Mouse (Mus musculus) hindbrain, embryonic 12.5 days (tissue): ENCODE data around the gene Mfsd11. TPM values are rescaled to one million over a fixed set of nuclear protein-coding genes. Genes with fewer than 3 reads are reported as not detected.
A peak's percentile ranks its signal among the peaks of the same experiment; 100 is the strongest.
"Not testable (repeated sequence)": the region's sequence is repeated elsewhere in the genome, so short reads cannot be mapped to it uniquely, and the experiment has no call there.

ENCODE experiments used
- ATAC-seq: fragments of 200-750 bp; cut with Nextera tagmentation; 2 replicates; pipeline ENCODE4 v1.8.0; 2017; ENCODE audit warnings: moderate TSS enrichment; ENCODE audit not compliant: low FRiP score
- H3K27ac ChIP-seq: fragments of 300-500 bp; sonication (generic); 2 replicates; pipeline ENCODE4 v1.5.1; 2016; ENCODE audit warnings: mild to moderate bottlenecking
- H3K27me3 ChIP-seq: fragments of 300-500 bp; sonication (generic); 2 replicates; pipeline ENCODE4 v1.6.1; 2016; ENCODE audit warnings: mild to moderate bottlenecking
- H3K36me3 ChIP-seq: fragments of 300-500 bp; sonication (generic); 2 replicates; pipeline ENCODE4 v1.6.1; 2016; ENCODE audit warnings: mild to moderate bottlenecking
- H3K4me1 ChIP-seq: fragments of 300-500 bp; sonication (generic); 2 replicates; pipeline ENCODE4 v1.6.1; 2016
- H3K4me2 ChIP-seq: fragments of 300-500 bp; sonication (generic); replicated peaks from 2 replicates; pipeline ENCODE4 v1.6.1; 2016; ENCODE audit warnings: mild to moderate bottlenecking
- H3K4me3 ChIP-seq: fragments of 300-500 bp; sonication (generic); 2 replicates; pipeline ENCODE4 v1.5.1; 2016; ENCODE audit warnings: mild to moderate bottlenecking
- H3K9ac ChIP-seq: fragments of 300-500 bp; sonication (generic); 2 replicates; pipeline ENCODE4 v1.6.1; 2016; ENCODE audit warnings: mild to moderate bottlenecking, moderate library complexity
- H3K9me3 ChIP-seq: fragments of 300-500 bp; sonication (generic); replicated peaks from 2 replicates; pipeline ENCODE4 v1.6.1; 2016; ENCODE audit warnings: mild to moderate bottlenecking
- WGBS: fragments of 180-500 bp; shearing (Covaris S2); methylation state at CpG from one replicate; pipeline ENCODE4 v1.1.7; 2016; 5-methylcytosine and 5-hydroxymethylcytosine counted together
- polyA plus RNA-seq: library from polyadenylated mRNA; unstranded; fragments of >200 nt; fragmentation: Nextera tagmentation; extraction: Ambion mirVana; gene quantifications from 2 replicates; pipeline ENCODE4 v1.2.1, GENCODE M21; 2016

Gene Mfsd11
- polyA plus RNA-seq, 1 experiment from 2014 or later, result 47.6 TPM

DNA sequence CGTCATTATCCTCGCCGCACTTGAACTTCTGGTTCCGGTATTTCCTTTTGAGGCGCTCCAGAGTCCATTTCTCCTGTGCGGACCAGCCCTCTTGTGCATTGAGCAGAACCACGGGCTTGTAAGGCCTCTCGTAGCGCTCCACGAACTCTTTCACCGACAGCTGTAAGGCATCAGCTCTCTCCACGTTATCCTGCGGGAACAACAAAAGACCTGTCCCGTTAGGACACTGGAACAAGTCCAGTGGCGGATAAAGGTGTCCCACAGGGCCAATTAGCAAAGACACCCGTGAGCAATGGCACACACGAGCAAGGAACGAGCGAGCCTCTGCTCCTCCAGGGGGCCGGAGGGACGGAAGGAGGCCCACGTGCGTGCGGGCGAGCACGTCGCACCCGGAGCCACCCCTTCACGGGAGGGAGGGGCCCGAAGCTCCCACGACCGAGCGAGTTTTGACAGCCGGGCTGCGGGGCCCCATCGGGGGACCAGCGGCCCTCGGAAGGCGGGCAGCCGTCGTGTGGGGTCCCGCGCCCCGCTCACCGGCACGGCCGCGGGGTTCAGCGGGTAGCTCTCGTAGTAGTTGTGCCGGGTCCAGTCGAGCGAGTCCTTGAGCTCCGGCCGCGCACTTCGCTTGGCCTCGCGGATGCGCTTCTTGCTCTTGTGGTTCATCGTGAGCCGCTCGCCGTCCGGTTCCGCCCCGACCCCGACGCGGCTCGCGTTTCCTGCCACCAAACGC lies 9.5 kb upstream of the Mfsd11 start:
- H3K9me3 ChIP-seq, result no peaks in the 10 kb centered on the region
- peaks cover 38% of the 10 kb centered on the region for H3K36me3 ChIP-seq
- peaks cover 48% of the 10 kb centered on the region for H3K4me1 ChIP-seq
- peak; percentile 73 for ATAC-seq
- under 1% methylated on average over 62 of the region's 73 CpGs for WGBS
- H3K27me3 ChIP-seq, result no peaks in the 10 kb centered on the region
- H3K4me3 ChIP-seq, result peak overlapping the region; percentile 73
- H3K4me2 ChIP-seq, result peak overlapping the region; percentile 90
- H3K27ac ChIP-seq, result peak overlapping the region; percentile 95
- peak overlapping the region; percentile 78 for H3K9ac ChIP-seq

GRCm38 (mm10) chr11:116843261-116844233 lies 8.7 kb upstream of the Mfsd11 start, which contains the start of the genes Mettl23 and Jmjd6:
Gene Mettl23, plus strand, starts transcription at chr11:116843278.
Gene Jmjd6, minus strand, starts transcription at chr11:116843449.
- Histone ChIP-seq H3K9ac (peak within 1 kb of the TSS; percentile 78), H3K9me3 (no peaks in the 10 kb centered on the region), H3K27ac (peak within 1 kb of the TSS; percentile 95), H3K36me3 (peaks cover 38% of the 10 kb centered on the region), H3K4me1 (peaks cover 48% of the 10 kb centered on the region), H3K4me3 (peak within 1 kb of the TSS; percentile 73), H3K4me2 (peak within 1 kb of the TSS; percentile 90), H3K27me3 (no peaks in the 10 kb centered on the region)
- ATAC-seq, result peak; percentile 96
- under 1% methylated on average over 72 of the region's 72 CpGs for WGBS

- Histone ChIP-seq H3K4me2 (no peak overlapping the region), H3K27ac (no peak overlapping the region), H3K36me3 (peaks cover 26% of the 10 kb centered on the region), H3K9me3 (no peaks in the 10 kb centered on the region), H3K4me1 (peaks cover 30% of the 10 kb centered on the region), H3K4me3 (no peak overlapping the region), H3K9ac (no peak overlapping the region), H3K27me3 (no peaks in the 10 kb centered on the region)
- no peak for ATAC-seq
- WGBS, result 79% methylated on average over 4 of the region's 4 CpGs
Observed at GRCm38 (mm10) chr11:116846593-116847181, 5.6 kb upstream of the Mfsd11 start.

DNA sequence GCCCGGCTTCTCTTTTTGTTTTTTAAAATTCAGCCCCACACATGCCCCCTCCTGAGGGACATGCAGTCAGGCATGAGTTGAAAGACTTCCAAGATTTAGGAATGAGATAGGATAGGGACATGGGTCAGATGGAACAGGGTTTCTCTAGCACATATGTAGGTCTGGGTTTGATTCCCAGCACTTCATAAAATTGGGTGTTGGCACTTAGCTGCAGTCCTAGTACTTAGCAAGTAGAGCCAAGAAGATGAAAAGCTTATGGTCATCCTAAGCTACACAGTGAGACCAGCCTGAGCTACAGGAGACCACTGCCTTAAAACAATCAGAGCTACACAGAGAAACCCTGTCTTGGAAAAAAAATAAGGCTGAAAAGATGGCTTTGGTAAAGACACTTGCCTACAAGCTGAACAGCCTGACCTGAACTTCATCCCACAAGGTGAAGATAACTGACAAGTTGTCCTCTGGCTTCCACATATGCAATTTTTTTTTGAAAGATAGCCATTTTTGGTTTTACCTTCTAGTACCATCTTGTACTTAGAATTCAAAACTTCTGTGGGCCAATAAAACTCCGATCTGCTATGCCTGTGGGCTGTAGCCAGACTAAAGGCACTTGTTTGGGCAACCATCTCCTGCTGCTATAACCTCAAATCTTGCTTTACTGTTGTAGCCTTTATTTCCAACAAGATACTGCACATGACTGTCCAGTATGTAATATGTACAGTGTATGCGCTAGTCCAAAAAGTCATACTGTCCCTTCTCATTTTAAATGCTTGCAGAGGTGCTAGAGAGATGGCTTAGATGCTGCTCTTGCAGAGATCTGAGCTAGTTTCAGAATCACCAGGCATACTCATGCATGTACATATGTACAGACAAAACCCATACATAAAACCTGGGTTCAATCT lies 4.8 kb upstream of the Mfsd11 start:
- no peak overlapping the region for H3K27ac ChIP-seq
- peaks cover 24% of the 10 kb centered on the region for H3K4me1 ChIP-seq
- H3K4me2 ChIP-seq, result no peak overlapping the region
- peaks cover 26% of the 10 kb centered on the region for H3K36me3 ChIP-seq
- no peak for ATAC-seq
- no peaks in the 10 kb centered on the region for H3K9me3 ChIP-seq
- no peak overlapping the region for H3K4me3 ChIP-seq
- no peak overlapping the region for H3K9ac ChIP-seq
- H3K27me3 ChIP-seq, result no peaks in the 10 kb centered on the region
- WGBS, result 88% methylated on average over 3 of the region's 3 CpGs

- no peaks in the 10 kb centered on the region for H3K9me3 ChIP-seq
- no peak overlapping the region for H3K4me2 ChIP-seq
- WGBS, result 79% methylated on average over 5 of the region's 5 CpGs
- peaks cover 26% of the 10 kb centered on the region for H3K36me3 ChIP-seq
- H3K27ac ChIP-seq, result no peak overlapping the region
- no peak overlapping the region for H3K4me3 ChIP-seq
- peaks cover 24% of the 10 kb centered on the region for H3K4me1 ChIP-seq
- H3K27me3 ChIP-seq, result no peaks in the 10 kb centered on the region
- H3K9ac ChIP-seq, result no peak overlapping the region
- no peak for ATAC-seq
Observed at GRCm38 (mm10) chr11:116848086-116848876, 4.0 kb upstream of the Mfsd11 start.

GRCm38 (mm10) chr11:116848877-116849178 lies 3.4 kb upstream of the Mfsd11 start:
- not testable (repeated sequence) for H3K4me2 ChIP-seq, H3K27me3 ChIP-seq, H3K4me3 ChIP-seq, H3K27ac ChIP-seq, H3K9me3 ChIP-seq, ATAC-seq, H3K9ac ChIP-seq
- WGBS, result 77% methylated on average over 2 of the region's 2 CpGs
- H3K36me3 ChIP-seq, result peaks cover 26% of the 10 kb centered on the region
- H3K4me1 ChIP-seq, result peaks cover 23% of the 10 kb centered on the region

- H3K36me3 ChIP-seq, result peaks cover 26% of the 10 kb centered on the region
- no peak overlapping the region for H3K9ac ChIP-seq
- H3K4me1 ChIP-seq, result peaks cover 22% of the 10 kb centered on the region
- H3K4me2 ChIP-seq, result no peak overlapping the region
- H3K27ac ChIP-seq, result no peak overlapping the region
- H3K27me3 ChIP-seq, result no peaks in the 10 kb centered on the region
- ATAC-seq, result no peak
- no peaks in the 10 kb centered on the region for H3K9me3 ChIP-seq
- H3K4me3 ChIP-seq, result no peak overlapping the region
Observed at GRCm38 (mm10) chr11:116849587-116849986, 2.7 kb upstream of the Mfsd11 start.

DNA sequence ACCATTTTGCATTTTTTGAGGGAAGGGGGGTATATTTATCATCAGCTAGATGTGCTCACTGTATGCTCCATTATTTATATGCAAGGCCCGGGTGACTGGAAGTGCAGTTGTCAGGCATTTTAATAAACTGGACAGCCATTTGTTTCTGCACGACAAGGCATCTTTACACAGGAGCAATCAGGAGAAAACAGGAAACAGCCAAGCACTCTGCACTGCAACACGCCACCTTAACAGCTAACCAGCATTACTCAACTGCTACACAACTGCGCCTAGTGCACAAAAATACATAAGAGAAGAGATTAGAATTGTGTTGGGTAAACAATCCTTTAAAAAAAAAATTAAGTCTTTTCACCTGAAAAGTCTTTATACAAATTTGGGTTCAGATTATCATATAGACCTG lies 2.2 kb upstream of the Mfsd11 start:
- Histone ChIP-seq H3K9ac (no peak overlapping the region), H3K4me3 (no peak overlapping the region), H3K9me3 (no peaks in the 10 kb centered on the region), H3K27ac (no peak overlapping the region), H3K4me2 (peak overlapping the region; percentile 64), H3K36me3 (peaks cover 26% of the 10 kb centered on the region), H3K4me1 (peaks cover 25% of the 10 kb centered on the region), H3K27me3 (no peaks in the 10 kb centered on the region)
- 66% methylated on average over 4 of the region's 4 CpGs for WGBS
- ATAC-seq, result no peak

- no peak for ATAC-seq
- 41% methylated on average over 6 of the region's 6 CpGs for WGBS
Observed at GRCm38 (mm10) chr11:116850833-116851477, 1.3 kb upstream of the Mfsd11 start.

DNA sequence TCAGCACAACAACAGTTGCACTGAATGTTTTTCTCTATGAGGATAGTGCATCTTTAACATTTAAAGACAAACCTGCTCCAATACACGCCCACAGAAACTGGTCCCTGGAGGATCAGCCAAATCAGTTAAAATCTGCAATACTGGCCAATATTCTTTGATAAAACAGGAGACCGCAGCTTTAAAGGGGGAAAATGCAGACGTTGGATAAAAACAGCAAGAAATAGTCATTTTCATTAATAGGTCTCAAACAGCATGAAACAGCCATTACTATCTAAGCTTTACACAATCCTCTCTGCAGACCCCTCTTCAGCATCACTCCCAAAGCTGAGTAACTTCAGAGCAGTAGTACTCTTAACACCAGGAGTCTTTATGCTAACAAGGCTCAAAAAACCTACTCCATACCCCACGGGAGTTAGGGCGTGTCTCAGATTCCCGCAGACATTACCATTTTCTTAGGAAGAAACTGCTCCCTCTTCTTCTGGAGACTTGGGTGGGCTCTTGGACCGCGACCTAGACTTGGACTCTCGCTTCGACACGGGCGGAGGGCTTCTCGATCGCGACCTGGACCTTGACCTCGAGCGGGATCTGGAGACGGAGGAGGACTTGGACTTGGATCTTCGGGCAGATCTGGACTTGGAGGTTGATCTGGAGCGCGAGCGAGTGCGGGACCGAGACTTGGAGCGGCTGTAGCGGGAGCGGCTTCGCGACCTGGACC lies 507 bp upstream of the Mfsd11 start:
- peaks cover 25% of the 10 kb centered on the region for H3K4me1 ChIP-seq
- 1% methylated on average over 29 of the region's 29 CpGs for WGBS
- H3K9ac ChIP-seq, result peak overlapping the region; percentile 99
- peak overlapping the region; percentile 100 for H3K4me3 ChIP-seq
- no peak for ATAC-seq
- peaks cover 26% of the 10 kb centered on the region for H3K36me3 ChIP-seq
- H3K27ac ChIP-seq, result peak overlapping the region; percentile 97
- peak overlapping the region; percentile 64 for H3K4me2 ChIP-seq
- H3K9me3 ChIP-seq, result no peaks in the 10 kb centered on the region
- H3K27me3 ChIP-seq, result no peaks in the 10 kb centered on the region

More at GRCm38 (mm10) chr11:116850833-116851477, 1.3 kb upstream of the Mfsd11 start:
- Histone ChIP-seq H3K27ac (no peak overlapping the region), H3K4me2 (peak overlapping the region; percentile 64), H3K4me3 (peak overlapping the region; percentile 100), H3K27me3 (no peaks in the 10 kb centered on the region), H3K36me3 (peaks cover 26% of the 10 kb centered on the region), H3K9me3 (no peaks in the 10 kb centered on the region), H3K9ac (peak overlapping the region; percentile 99), H3K4me1 (peaks cover 28% of the 10 kb centered on the region)
